Mouse (Mus musculus) cerebellum, postnatal 36 days (tissue): ENCODE results near the gene Lurap1.

Experiments used
- DNase-seq, 2 experiments: peaks; one replicate each; pipeline ENCODE4 v3.0.0; 2021 to 2022; ENCODE audit warnings: mixed read lengths in 2 of 2

Lurap1 gene

DNA sequence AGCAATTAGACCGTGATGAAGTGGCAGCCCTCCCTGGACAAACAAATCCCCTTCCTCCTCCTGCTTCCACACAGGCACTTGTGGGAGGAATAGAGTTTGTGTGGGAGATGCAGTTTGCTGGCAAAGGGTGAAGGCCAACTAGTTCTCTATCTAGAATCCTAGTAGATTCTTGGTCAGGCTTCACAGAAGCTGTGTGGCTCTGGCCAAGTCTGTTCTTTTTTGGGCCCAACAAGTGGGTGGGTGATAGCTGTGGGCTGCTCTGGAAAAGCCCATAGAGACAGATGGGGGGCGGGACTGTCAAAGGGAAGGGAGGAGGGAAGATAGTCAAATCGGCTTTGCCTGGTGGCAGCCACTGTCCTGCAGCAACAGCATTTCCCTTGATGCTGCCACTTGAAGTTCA is 9.6 kb upstream of the Lurap1 start:
- no peak for DNase-seq

DNA sequence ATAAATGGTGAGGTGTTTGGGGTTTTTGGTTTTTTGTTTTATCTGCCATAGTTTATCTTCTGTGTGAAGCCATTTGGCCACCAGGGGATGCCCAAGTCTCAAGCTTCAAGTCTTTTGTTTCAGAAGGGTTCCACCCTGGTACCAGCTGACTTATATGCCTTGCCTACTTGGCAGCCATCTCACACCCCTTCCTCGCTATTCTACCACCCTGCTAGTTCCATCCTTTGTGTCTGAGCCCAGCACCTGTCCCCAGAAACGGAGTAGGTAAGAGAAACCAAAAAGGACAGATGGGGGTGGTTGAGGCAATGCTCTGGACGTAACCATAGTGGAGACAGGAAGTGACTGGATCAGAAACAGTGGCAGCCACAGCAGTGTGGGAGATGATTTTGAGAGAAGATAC is 8.8 kb upstream of the Lurap1 start:
- DNase-seq = peak in 1 of 2 experiments; percentile 48

DNA sequence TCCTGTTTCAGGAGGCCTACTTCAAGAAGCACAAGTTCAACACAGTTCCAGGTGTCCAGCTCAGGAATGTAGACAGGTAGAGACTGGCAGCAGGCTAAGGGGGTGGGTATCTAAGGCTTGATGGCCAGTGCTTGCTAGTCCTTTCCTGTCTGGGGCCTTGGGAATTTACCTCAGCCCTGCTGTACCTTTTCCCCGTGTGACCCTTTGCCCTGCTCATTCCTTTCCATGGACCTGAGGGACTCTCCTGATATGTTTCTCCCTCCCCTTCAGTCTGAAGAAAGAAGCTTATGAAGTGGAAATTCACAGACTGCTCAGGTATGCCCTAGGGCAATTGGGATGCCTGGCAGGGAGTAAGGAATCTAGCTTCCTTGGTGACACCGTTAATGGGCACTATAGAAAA is 6.7 kb upstream of the Lurap1 start:
- DNase-seq = no peak

DNA sequence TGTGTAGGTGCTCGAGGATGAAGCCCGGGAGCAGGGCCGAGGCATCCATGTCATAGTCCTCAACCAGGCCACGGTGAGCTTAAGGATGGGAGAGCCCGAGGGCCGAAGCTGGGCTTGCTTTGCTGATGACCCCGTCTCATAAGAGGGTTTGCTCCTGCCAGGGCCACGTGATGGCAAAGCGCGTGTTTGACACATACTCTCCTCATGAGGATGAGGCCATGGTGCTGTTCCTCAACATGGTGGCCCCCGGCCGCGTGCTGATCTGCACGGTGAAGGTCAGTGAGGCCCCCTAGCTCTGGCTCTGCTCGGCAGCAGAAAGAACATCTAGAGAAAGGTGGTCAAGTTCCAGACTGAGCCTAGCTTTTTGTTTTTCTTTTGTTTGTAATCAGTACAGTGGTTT is 1.6 kb upstream of the Lurap1 start:
- DNase-seq = no peak

DNA sequence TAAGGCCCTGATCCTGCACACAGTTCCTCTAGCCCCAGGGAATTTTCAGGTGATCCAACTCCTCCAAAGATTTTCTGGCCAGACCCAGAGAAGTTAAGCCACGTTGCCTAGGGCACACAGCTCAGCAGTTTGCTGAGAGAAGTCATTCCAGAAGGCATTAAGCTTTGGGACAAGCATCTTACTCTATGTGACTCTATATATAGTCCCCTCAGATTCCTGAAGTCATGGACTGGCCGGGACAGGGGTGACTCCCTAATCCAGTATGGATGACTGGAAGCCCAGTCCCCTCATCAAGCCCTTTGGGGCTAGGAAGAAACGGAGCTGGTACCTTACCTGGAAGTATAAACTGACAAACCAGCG is 296 bp downstream of the Lurap1 start:
- DNase-seq = no peak

DNA sequence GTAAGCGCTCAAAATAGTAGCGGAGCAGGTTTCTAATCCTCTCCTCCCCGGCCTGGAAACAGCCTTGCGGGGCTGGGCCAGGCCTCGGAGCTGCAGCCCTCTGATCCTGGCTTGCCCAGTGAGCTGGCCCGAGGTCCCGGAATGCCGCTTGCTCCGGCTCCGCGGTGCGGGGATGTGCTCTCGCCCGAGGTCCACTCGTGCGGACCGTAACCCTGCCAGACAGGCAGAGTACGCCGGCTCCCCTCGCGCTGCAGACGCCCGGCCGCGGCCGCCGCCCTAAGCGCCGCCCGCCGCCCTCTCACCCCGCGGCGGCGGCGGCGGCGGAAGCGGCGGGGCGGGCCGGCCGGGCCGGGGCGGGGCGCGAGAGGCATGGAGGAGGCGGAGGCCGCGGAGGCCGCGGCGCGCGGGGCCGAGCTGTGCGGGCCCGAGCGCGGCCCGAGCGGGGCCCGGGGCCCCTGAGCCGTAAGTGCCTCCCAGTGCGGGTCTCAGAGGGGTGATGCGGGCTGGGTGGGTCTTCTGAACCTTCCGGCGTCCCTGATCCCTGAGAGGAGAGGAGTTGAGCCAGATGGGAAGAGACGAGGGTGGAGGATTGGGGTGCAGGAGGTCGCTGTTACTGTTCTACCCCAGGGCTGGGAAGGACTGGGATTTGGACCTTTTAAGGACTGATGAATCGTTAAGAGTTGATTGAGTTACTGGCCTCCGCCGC is 829 bp downstream of the Lurap1 start:
- DNase-seq = peak; percentile 61 to 76

DNA sequence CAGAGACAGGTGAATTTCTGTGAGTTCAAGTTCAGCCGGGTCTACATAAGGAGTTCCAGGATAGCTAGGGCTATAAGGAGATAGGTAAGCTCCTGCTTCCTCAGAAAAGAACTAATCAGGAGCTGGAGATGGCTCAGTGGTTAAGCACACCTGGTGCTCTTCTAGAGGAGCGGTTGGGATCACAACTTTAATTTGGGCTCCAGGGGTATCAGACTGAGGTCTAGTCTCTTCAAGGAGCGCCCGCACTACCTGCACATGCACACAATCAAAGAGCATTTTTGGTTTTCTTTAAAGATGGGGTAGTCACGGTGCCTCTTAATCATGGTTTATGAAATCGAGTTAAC is 1.4 kb downstream of the Lurap1 start:
- DNase-seq = no peak

DNA sequence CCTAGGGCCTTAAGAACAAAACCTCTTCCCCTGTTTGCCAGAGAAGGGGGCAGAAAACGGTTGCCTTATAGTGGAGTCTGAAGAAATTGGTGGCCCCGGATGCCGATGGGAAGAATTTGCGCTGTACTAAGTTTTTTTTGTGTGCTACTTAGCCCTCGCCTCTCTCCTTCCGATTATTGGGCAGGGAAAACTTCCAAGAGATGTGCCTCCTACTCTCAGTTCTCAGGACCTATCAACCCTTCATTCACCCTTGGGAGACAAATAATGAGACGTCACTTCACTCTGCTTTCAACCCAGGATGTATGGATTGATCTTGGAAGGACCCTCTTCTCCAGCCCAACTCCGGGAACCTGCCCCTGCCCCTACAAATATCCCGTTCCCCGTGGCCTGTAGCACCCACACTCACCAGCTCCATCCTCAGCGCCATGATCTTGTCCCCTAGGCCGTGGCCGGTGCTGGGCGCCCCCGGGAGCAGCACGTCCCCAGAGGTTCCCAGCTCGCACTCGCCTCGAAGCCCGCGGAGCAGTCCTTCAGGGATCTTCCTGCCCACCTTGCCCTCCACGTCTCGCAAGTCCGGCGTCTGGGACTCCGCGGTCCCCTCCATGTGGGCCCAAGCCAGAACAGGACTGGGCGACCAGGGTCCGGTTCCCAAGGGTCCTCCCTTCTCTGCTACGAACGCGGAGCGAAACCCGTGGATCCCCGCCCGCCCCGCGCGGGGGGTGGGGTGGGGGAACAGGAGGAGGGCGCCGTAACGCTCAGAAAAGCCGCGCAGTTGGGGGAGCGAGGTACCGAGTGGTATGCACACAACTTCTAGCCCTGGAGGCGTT is 7.0 kb downstream of the Lurap1 start:
- peak; percentile 77 to 85 for DNase-seq

DNA sequence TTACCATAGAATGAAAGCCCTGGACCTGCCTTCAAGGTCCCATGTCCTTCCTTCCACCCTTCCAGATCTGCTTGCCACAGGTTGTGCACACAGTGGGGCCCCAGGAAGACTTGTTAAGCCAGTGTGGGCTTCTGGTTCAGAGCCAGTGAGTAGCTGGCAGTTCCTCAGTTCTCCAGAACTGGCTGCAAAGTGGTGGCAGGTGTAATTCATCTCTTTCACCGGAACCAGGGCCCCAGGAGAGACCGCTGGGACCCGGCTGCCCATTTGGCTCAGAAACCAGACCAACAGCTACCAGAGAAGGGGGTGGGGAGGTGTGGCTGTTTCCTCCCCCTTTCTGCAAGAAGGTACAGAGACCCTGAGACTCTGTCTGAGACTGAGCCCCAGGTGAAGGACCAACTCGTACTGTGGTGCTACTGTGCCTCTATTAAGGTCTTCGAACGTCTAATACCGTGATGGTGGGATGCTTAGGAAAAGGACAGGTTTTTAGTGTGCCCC is 7.8 kb downstream of the Lurap1 start:
- DNase-seq = peak; percentile 94 to 96

DNA sequence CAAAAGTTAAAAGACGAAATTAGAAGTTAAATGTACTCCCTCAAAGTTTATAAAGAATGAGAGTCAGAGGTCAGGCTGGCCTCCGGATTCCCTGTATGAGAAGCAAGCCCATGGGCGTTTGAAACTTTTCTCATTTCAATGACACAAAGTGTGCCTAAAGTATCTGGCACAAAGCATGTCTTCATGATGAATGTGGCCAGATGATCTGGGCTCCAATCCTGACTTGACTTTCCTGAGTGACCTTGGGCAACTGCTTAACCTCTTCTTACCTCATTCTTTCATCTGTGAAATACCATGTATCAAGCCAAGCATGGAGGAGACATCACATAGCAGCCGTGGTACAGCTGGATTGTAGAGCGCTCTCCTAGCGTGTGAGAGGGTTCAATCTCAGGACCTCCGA is 8.9 kb downstream of the Lurap1 start:
- DNase-seq = no peak

DNA sequence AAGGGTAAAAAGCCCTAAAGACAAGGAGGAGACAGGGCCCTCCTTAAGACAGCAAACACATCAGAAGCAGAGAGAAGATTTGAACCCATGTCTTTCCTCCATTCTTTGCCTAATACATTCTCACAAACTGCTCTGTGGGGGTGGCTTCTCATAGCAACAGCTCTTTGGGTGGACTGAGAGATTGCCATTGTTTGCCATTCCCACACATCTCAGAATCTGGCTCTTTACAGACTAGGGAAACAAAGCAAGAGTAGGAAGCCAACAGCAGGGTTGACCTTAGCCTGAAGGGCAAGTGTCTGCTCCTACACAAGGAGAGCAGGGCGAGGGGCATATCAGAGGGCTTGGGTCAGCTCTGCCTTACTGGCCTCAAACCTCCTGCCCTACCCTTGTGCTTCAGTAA is 9.4 kb downstream of the Lurap1 start:
- DNase-seq = no peak

DNA sequence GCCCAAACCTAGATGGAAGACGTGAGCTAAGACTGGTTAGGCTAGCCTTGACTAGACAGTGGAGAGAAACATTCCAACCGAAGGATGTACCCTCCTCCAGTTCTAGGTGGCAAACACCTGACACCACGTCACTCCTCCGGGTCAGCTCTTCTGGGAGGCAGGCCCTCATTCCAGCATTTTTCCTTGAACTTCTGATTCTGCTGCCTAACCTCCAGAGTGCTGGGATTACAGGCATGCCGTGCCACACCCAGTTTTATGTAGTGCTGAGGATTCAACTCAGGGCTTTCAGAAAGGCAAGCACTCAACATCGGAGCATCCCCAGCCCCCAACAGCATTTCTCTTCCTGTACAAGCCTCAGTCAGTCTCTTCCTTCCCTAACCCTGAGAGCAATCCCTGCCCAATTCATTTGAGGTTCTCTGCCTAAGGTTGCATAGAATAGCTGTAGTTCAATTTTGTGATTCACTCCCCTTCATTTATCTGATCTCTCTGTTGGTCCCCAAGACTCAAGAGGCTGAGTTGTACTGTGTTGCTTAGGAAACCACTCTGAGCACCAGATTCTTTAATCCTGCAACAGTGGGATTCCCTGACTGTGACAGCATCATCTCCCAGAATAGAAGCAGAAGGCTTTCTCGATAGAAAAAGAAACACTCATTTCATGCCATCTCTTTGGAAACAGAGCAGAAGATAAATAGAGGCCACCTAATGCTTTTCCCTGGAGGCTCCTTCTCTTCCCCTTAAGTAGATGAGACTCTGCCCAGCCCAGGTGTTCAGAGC is 10.2 kb downstream of the Lurap1 start:
- no peak for DNase-seq

DNA sequence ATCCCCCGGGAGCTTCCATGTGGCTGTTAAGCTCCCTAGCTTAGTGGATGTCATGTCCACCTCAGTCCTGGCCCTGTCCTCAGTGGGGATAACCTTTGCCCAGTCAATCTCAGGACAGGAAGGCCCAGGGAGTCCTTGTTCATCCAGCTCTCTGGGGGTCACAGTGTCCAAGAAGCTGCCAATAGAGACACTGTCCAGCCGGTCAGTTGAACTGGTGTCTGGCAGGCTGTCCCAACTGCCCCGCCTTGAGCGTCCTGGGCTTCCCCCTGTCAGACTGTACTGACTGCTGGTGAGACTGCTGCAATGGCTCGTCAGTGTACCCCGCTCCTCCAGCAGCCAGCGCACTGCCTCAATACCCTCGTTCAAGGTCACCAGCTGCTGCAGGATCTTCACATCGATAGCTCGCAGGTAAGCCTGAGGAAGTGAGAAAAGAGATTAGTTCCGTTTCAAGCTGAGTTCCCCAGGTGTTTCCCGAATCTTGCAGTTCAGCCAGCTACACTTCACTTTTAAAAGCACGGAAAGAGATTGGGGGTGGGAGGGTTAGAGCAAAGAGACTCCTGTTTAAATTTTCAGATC is 13.6 kb downstream of the Lurap1 start:
- no peak for DNase-seq

DNA sequence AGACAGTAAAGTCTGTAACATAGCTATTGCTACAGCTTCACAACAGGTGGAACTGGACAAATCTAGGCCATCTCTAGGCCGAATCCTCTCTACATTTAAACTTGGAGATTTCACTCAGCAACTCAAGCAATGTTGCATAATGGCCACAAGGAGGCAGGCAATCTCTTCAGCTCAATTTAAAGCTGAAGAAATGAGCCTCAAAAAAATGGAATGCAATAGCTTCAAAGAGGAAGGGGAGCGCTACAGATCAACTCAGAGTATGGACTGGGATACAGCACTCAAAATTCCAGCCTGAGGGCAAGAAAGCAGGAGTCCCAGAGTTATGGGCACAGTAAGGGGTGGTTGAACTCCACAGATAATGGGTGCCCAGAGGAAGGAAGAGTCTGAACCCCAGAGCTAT is 16.1 kb downstream of the Lurap1 start:
- peak in 1 of 2 experiments; percentile 30 for DNase-seq

DNA sequence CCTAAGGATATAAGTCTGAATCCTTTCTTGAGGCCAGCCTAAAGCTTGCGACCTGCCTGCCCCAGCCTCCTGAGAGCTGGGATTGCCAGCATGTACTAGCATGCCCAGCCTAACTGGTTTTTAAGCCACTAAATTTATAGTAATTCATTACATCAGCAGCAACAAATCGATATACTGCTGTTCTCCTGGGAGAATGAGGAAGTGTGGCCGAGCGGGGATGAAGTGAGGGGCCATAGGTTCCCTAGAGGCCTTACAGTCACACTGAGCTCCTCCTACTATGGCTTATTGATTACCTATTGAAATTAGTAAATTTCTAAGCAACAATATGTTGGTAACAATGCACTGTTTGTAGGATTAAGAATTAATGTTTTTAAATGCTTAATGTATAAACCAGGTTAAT is 18.0 kb downstream of the Lurap1 start:
- no peak for DNase-seq

DNA sequence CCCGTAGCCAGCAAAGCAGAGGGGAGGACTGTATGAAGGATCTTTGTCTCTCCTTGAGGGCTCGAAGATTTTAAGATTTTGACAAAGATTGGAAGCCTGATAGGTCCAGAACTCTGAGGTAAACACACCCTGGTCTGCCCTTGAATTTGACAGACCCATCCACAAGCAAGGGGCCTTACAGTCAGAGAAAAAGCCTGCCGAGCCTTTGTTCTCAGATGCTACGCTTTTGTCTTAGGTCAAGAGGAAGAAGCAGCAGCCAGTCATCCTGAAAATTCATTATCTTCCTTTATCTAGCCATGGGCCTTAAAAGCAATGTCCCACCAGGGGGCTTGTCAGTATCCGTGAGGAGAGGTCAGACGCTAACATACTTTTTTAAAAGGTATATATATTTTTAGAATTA is 23.2 kb downstream of the Lurap1 start:
- DNase-seq = no peak

DNA sequence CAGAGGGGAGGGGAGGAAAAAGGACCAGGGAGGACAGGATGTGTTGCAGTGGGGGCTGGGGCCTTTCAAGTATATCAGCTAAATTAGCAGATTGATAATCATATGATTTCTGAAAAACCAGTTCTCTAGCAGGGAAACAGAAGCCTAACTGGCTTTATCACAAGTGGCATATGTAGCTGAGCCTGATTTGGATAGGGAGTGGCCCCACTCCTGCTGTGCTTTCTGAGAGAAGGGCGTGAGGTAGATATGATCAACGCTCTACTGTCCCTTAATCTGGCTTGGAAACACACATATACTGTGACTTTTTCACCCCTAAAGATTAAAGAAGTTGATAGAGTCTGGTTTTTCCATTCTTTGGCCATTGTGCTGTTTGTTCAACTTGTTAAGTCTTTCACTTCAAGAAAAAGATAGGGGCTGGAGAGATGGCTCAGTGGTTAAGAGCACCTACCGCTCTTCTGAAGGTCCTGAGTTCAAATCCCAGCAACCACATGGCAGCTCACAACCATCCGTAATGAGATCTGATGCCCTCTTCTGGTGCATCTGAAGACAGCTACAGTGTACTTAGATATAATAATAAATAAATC is 25.2 kb downstream of the Lurap1 start:
- no peak for DNase-seq

DNA sequence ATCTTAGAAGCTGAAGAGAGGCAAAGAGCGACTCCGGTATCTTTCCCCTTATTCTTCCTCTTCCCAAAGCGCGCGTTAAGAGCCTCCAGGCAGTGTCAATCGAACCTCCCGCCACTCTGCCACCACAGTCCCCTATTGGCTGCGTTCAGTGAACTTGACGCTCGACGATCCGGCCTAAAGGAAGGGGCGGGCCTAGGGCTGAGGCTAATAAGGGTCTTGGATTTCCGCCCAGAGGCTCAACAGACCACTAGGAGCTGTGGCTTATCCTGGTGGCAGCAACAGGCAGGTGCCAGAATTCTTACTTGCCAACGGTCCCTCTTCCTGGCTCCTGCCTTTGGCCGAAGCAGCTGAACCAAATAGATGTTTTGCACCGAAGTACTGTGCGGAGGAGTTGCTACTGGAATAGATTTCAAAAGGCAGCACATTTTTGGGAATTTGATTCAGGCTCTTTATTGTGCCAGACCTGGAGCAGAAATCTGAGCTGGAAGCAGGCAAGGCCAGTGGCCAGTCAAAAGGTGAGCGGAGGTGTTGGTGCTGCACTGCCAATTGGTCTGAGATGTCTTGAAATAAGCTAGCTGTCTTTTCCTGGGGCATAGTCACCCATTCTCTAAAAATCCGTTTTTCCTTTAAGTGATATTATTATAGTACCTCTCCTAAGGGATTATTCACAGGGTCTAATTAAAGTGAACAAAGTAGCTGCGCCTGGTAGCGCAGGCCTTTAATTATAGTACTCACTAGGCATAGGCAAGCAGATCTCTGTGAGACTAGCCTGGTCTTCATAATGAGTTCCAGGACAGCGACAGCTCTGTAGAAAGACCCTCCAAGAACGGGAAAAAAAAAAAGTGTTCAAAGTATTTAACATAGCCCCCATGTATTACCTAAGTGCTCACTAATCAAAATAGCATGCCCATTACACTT is 27.3 kb downstream of the Lurap1 start, which contains the start of the genes Rad54l and Pomgnt1:
Gene Rad54l (minus strand): TSS at position 89 of the 918 bp plus-strand sequence.
Gene Pomgnt1 (plus strand): TSS at position 239 of the 918 bp plus-strand sequence.
- peak; percentile 63 to 73 for DNase-seq

DNA sequence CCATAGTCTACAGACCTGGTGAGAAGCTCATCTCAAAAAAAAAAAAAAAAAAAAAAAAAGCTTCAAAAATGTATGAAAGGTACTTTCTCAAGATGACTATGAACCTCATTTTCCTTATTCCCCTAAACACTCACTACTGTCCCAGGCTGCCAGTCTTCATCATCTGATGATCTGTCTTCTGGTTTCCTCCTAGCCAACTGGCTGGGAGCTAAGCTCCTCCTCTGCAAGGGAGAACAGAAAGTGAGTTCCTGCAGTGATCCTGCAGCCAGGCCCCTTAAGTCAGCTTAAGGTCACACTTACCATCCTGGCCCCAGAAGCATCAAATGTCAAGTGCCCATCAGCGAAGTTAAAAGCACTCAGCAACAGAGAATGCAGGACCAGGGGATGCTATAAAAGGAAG is 28.4 kb downstream of the Lurap1 start:
- DNase-seq = no peak

DNA sequence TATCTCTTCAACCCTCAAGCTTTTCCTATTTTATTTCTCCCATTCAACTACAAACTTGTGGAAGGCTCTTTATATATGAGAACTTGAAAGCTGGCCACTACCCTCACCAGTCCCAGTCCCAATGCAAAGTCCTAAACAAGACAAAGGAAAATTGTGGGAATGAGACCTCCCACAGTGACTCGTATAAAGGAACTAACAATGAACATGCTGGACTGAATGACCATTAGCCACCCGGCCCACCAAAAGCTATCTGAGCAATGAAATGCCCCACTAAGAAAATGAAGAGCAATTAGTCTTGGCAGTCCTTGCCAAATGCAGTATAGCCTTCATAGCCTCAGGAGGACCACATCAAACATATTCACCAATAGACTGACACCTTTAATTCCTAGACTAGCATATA is 39.7 kb downstream of the Lurap1 start:
- no peak for DNase-seq

DNA sequence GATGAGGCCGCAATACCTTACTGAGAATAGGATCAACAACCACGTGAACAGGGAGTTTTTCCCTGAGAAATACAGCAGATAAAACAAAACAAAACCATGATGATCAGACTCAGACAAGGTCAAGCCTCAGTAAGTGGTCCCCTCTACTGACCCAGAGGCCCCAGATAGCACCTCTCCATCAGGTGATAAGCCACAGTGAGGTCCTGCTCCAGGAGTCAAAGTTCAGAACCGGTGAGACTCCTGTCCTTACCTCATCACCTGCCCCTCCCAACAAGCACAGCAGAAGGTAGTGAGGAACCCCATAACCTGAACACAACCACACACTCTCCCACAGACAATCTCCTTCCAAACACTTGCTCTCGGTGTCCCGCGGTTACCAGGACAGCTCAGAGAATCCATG is 40.4 kb downstream of the Lurap1 start:
- DNase-seq = no peak

DNA sequence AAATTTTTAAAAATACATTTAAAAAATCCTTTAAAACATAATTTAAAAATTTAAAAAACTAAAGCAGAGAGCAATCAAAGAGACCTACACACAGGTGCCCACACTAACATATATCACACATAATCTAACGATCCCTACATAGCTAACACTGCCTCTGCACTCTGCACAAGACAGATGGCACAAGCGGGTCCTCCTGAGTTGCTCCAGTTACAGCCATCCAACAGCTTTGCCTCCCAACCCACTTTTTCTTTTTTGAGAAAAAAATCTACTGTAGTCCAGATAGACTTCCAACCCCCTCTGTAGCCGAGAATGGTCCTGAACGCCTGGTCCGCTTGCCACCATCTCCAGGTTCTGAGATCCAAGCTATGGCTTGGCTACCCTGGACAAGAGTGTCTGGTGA is 45.9 kb downstream of the Lurap1 start:
- no peak for DNase-seq
